In genomic region chr6:24527155-24528063, GRCm38 (mm10) we compare ENCODE assay signal across 7 mouse cellular contexts. TPM values are rescaled to one million over a fixed set of nuclear protein-coding genes. Genes with fewer than 3 reads are reported as not detected.
DNase-seq lines count a peak whose midpoint lies in the region; ATAC-seq and TF ChIP-seq lines count a peak whose summit lies in the region.

Gene Ndufa5, minus strand, starts transcription at chr6:24528013.

- peak within 1 kb of the TSS; percentile 88 for H3K4me3 ChIP-seq in embryonic facial prominence, embryonic 10.5 days
- H3K4me3 ChIP-seq in intestine, postnatal 0 days (ENCODE audit: low read depth, low read length): peak within 1 kb of the TSS; percentile 85
- H3K4me3 ChIP-seq in midbrain, embryonic 12.5 days: peak within 1 kb of the TSS; percentile 84
- peak within 1 kb of the TSS; percentile 74 for H3K4me3 ChIP-seq in small intestine, adult 2 months (ENCODE audit: low read depth, low read length)

- TF ChIP-seq POLR2A in small intestine, adult 2 months (IDR thresholded peaks at IDR 0.05; ENCODE audit: low read depth, low read length): peak; percentile 58

- peaks cover 9% of the 10 kb centered on the region for H3K36me3 ChIP-seq in embryonic facial prominence, embryonic 10.5 days (replicated peaks)
- H3K36me3 ChIP-seq in intestine, postnatal 0 days (ENCODE audit: control insufficient read depth, insufficient read depth): peaks cover 9% of the 10 kb centered on the region
- no peaks in the 10 kb centered on the region; the same call in 1 of the 2 replicates for H3K36me3 ChIP-seq in midbrain, embryonic 12.5 days
- peaks cover 4% of the 10 kb centered on the region; the same call in 1 of the 2 replicates for H3K36me3 ChIP-seq in small intestine, adult 2 months (ENCODE audit: control insufficient read depth, insufficient read depth, low read length)

- DNase-seq in adrenal gland, postnatal 10 days: peak; percentile 93
- DNase-seq in embryonic facial prominence, embryonic 10.5 days (ENCODE audit: low spot score): peak; percentile 95
- peak; percentile 77 for DNase-seq in gonadal fat pad, adult 2 months (ENCODE audit: low read depth)
- peak; percentile 95 for DNase-seq in left cerebral cortex, postnatal 4 days

- peak within 1 kb of the TSS; percentile 70 for H3K9ac ChIP-seq in intestine, postnatal 0 days (ENCODE audit: low read depth, low read length)
- H3K9ac ChIP-seq in midbrain, embryonic 12.5 days (replicated peaks): peak within 1 kb of the TSS; percentile 71

- no peaks in the 10 kb centered on the region for H3K27me3 ChIP-seq in embryonic facial prominence, embryonic 10.5 days (replicated peaks; ENCODE audit: low read depth, poor library complexity, severe bottlenecking)
- no peaks in the 10 kb centered on the region for H3K27me3 ChIP-seq in intestine, postnatal 0 days (replicated peaks; ENCODE audit: control insufficient read depth, insufficient read depth, low read length)
- H3K27me3 ChIP-seq in midbrain, embryonic 12.5 days: no peaks in the 10 kb centered on the region
- H3K27me3 ChIP-seq in small intestine, adult 2 months (ENCODE audit: control insufficient read depth, insufficient read depth, low read length): no peaks in the 10 kb centered on the region

- H3K4me1 ChIP-seq in embryonic facial prominence, embryonic 10.5 days: peaks cover 29% of the 10 kb centered on the region
- no peaks in the 10 kb centered on the region for H3K4me1 ChIP-seq in intestine, postnatal 0 days (replicated peaks; ENCODE audit: control insufficient read depth, insufficient read depth, low read length)
- H3K4me1 ChIP-seq in midbrain, embryonic 12.5 days: peaks cover 18% of the 10 kb centered on the region
- 0 out of 2 replicates have a peak, but pooled peaks cover 2% of the 10 kb centered on the region for H3K4me1 ChIP-seq in small intestine, adult 2 months (ENCODE audit: control insufficient read depth, insufficient read depth, insufficient read length, low read length)

- H3K9me3 ChIP-seq in embryonic facial prominence, embryonic 10.5 days: no peaks in the 10 kb centered on the region
- no peaks in the 10 kb centered on the region for H3K9me3 ChIP-seq in intestine, postnatal 0 days (ENCODE audit: control insufficient read depth)
- H3K9me3 ChIP-seq in midbrain, embryonic 12.5 days: no peaks in the 10 kb centered on the region

- peak within 1 kb of the TSS; percentile 85 for H3K27ac ChIP-seq in embryonic facial prominence, embryonic 10.5 days (replicated peaks)
- peak within 1 kb of the TSS; percentile 70 for H3K27ac ChIP-seq in intestine, postnatal 0 days (ENCODE audit: low read depth, low read length)
- 0 out of 2 replicates have a peak within 1 kb of the TSS, but pooled peaks have one; percentile 10 for H3K27ac ChIP-seq in midbrain, embryonic 12.5 days (replicated peaks)
- peak within 1 kb of the TSS; percentile 36 for H3K27ac ChIP-seq in small intestine, adult 2 months (ENCODE audit: insufficient read depth, low read depth, low read length)

- under 1% methylated on average over 53 of the region's 53 CpGs for WGBS in embryonic facial prominence, embryonic 10.5 days
- WGBS in intestine, postnatal 0 days: under 1% methylated on average over 53 of the region's 53 CpGs
- under 1% methylated on average over 53 of the region's 53 CpGs for WGBS in midbrain, embryonic 12.5 days
- under 1% methylated on average over 53 of the region's 53 CpGs for WGBS in small intestine, adult 2 months

- peak within 1 kb of the TSS; percentile 78 for H3K4me2 ChIP-seq in intestine, postnatal 0 days (replicated peaks; ENCODE audit: low read depth)
- H3K4me2 ChIP-seq in midbrain, embryonic 12.5 days (replicated peaks): peak within 1 kb of the TSS; percentile 78

- intact Hi-C loops in left cerebral cortex, postnatal 4 days (cut with DNase I): loop anchor here (5.0 kb wide), 1 partner anchor 100 kb away; no protein-coding TSS in a partner anchor

- TF ChIP-seq CTCF in intestine, postnatal 0 days (IDR thresholded peaks at IDR 0.05; ENCODE audit: low read depth): peak; percentile 22; the same call in 1 of the 2 replicates
- TF ChIP-seq CTCF in small intestine, adult 2 months (IDR thresholded peaks at IDR 0.05; ENCODE audit: extremely low read depth, insufficient read length, insufficient replicate concordance, low read depth, low read length): no peak

- ATAC-seq in intestine, postnatal 0 days: peak; percentile 100
- peak; percentile 98 for ATAC-seq in midbrain, embryonic 12.5 days (ENCODE audit: low FRiP score, low read depth)

RNA-seq across cellular contexts. Expression of gene Ndufa5, which starts in this region (rescaled TPM):
- total RNA-seq in adrenal gland, postnatal 10 days (2021): 100 to 1,000 TPM; 478 to 607 TPM
- polyA plus RNA-seq in embryonic facial prominence, embryonic 10.5 days (2016; fragmentation: Nextera tagmentation; extraction: Ambion mirVana): 262 and 270 TPM in 2 replicates
- polyA plus RNA-seq in gonadal fat pad, adult 2 months (2012; rRNA removed): 4.0 and 4.6 TPM in 2 replicates
- polyA plus RNA-seq in intestine, postnatal 0 days (2015; fragmentation: Nextera tagmentation; extraction: Ambion mirVana): 624 and 671 TPM in 2 replicates
- 100 to 1,000 TPM; 182 to 193 TPM for total RNA-seq in left cerebral cortex, postnatal 4 days (2021)
- polyA plus RNA-seq in midbrain, embryonic 12.5 days (2016; fragmentation: Nextera tagmentation; extraction: Ambion mirVana): 274 and 286 TPM in 2 replicates
- 0.88 and 1.3 TPM in 2 replicates for polyA plus RNA-seq in small intestine, adult 2 months (2012; rRNA removed)

Comparison
In these comparisons a context has a peak if more than half of its experiments do, and no peak if none do; other contexts are left out.
1. Peak in every context shown above with its lines: DNase-seq, ATAC-seq, H3K4me3 ChIP-seq and H3K27ac ChIP-seq.
2. RNA of gene Ndufa5 (polyA plus RNA-seq): 624 to 671 TPM in intestine, postnatal 0 days, 274 to 286 TPM in midbrain, embryonic 12.5 days and 262 to 270 TPM in embryonic facial prominence, embryonic 10.5 days; 4.0 to 4.6 TPM in gonadal fat pad, adult 2 months and 0.88 to 1.3 TPM in small intestine, adult 2 months; every median in the first group is over 10 times any median in the second.
3. H3K27ac ChIP-seq: peak in every context shown above with its lines; median percentile 85 in embryonic facial prominence, embryonic 10.5 days; 70 in intestine, postnatal 0 days; 36 in small intestine, adult 2 months; 10 in midbrain, embryonic 12.5 days.